Mouse (Mus musculus): ENCODE results near the gene Gna12.

- TF ChIP-seq CTCF (IDR thresholded peaks at IDR 0.05; ENCODE audit: control insufficient read depth, insufficient read depth, insufficient read length) (no peak), MYOD1 (IDR thresholded peaks at IDR 0.05; ENCODE audit: control insufficient read depth, insufficient read length, low read depth) (peak; percentile 21), USF1 (IDR thresholded peaks at IDR 0.05; ENCODE audit: low read depth) (no peak)
Measured at GRCm38 (mm10) chr5:140790392-140790791, 39.8 kb downstream of the Gna12 start.

Measured in C2C12 (cell line).